Mouse (Mus musculus): ENCODE measurements around the gene Gm6525.
A peak's percentile ranks its signal among the peaks of the same experiment; 100 is the strongest.

Gene Gm6525

DNA sequence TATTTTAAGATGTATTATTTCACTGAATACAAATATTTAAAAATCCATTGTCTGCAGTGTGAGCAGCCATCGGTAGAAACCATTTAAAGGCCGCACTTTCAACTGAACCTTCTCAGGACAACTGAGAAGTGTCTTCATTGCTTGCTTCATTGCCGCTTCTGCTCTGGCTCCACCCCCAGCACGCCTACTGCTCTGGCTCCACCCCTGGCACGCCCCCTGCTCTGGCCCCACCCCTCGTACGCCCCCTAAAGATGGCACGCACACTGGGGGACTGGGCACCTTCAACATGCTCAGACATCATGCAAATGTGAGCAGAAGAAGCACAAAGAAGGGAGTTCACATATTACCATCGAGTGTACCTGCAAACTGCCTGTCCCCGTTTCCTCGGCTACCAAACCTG, 1.5 kb upstream of the Gm6525 start:
- no peak for DNase-seq

DNA sequence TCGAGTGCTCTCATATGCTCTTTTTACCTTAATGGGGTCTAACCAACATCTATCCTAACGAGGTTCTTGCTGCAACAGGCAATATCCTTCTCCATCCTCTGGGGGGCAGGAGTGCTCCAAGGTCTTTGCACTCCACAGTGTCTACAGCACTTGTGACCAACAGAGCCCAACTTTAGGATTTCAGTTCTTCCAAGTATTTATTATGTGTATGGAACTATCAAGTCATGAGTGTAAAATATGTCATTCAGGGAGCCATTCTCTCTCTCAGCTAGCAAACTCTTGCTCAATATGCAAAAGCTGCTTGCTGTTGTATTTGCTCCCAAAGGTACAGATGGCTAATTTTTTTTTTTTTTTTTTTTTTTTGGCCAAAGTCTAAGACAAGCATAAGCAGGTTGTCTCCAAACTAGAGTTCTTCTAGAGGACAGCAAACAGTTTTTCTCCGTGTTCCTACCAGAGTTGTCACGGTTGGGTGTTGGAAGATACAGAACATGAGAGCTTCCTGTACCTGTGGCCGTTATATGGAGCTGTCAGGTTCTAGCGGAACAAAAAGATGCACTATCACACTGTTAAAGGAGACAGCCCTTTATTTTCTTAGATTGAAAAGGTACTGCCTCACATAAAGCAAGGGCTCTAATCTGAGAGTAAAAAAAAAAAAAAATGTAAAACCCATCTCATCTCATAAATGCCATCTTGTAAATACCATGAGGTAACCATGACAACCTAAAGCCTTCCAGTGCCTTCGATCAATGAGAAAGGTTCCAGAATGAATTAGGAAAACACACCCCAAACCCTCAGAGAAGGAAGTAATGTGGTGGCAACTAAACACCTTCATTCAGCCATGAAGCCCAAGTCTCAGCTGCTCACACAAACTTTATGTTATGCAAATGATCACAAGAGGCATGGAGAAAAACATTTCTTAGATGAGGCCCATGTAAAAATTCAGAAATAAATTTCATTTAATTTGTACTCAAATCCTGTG, 1.7 kb downstream of the Gm6525 start:
- peak; percentile 86 for DNase-seq

DNA sequence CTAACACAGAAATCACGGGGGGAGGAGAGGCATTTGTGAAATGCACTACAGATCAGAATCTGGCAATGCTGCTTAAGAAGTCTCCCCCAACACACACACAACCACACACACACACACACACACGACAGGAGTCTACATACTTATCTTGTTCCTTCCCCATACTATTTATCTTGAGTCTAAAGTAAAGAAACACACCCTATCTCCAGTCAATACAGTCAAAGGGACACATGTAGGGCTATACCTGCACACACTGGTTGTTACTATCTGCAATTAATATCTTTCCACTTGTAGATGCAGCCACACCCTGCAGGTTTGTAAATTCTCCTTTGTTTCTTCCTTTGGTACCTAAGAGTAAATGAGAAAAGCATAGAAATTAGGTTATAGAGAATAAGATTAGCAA, 3.9 kb downstream of the Gm6525 start:
- DNase-seq, result no peak

DNA sequence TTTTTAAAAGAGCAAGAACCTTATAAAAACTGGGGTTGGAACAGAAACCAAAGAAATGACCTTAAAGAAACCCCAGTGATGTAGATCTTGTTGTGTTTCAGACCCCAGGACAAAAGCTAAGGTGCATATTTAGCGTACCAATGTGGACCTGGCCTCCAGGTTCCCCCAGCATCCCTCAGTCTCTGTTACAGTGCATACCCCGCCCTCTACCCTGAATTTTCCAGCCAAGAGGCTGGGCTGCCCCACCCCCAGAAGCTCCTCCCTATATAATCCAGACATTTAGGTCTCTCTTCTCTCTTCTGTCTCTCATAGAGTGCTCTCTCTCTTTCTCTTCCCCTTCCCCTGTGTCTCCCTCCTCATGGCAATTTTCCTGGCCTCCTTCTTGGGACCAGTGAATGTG, 6.4 kb downstream of the Gm6525 start:
- no peak for DNase-seq

DNA sequence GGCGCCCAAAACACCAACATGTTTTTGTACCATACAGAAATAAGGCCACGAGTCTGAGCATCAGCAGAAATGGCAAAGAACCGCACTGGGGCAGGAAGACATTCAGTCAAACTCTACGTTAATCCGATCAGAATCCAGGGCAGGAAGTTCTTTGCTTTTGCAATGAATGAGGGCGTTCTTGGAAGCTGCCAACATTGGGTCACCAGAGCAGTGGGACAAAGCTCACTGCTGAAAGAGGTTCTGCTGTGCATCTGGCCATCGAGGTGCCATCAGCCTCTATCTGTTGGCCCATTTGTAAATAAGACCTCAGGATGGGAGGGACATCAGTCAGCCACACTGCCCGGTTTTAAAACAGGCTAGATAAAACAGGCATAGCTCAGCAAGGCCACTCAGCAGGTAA, 7.2 kb downstream of the Gm6525 start:
- DNase-seq, result no peak

DNA sequence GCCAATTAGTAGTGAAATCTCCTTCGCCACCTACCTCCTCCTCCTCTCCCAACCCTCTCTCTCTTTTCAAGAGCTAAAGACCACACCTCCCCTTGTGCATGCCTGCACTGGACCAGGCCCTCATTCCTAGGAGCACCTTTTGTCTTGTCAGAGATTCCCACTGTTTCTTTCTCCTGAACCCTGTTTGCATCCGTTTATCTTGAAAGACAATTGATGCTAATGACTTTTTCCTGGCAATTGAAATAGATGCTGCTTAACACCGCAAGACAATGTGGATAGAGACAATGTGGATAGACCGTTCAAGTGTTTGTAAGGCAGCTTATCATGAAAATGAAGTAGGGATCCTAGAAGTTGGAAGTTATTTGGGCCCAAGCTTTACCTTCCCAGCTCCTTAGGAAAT, 7.8 kb downstream of the Gm6525 start:
- DNase-seq, result no peak

DNA sequence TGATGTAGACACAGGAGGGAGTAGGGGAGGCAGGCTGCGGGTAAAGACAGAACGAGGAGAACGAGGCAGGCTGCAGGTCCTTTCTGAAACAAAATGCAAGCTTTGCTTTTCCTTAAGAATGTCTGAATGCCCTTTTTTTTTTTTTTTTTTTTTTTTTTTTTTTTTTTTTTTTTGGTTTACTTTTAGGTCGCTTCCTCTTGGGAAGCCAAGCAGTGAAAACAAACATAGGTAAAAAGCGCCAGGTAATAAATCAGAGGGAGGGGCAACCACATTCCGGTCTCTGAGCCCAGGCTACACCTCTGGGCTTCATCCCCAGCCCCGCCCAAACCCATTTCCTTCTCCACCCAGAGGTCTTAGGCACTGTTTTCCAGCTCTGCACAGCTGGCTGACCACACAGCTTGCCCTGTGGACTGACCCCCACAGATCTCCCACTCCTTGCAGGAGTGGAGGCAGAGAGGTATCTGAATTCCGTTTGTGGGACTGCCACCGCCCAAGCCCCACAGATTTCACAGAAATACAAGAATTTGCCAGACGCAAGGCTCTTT, 15.8 kb downstream of the Gm6525 start:
- peak; percentile 38 for DNase-seq

DNA sequence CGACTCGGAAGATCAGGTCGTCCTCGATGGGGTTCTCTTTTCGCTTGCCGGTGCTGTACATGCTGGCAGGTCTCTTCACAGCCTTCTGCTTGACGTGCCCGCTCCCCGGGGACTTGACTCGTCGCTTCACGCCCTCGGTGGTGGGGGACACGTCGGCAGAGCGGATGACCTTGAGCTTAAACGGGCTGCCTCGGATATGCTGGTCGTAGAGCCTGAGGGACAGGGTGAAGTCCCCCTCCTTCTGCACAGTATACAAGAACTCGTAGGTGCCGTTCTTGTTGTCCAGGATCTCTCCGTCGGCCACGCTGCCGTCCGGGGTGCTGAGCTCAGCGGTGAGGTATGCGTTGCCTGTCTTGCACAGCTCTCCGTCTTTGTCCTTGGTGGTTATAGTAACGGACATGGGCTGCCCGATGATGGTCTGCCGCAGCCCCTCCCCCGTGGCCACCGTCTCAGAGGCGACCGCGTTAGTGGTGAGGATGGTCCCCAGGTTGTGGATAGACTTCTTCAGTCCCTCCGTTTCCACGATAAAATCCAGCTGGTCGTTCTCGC, 16.7 kb downstream of the Gm6525 start:
- DNase-seq, result peak; percentile 17

DNA sequence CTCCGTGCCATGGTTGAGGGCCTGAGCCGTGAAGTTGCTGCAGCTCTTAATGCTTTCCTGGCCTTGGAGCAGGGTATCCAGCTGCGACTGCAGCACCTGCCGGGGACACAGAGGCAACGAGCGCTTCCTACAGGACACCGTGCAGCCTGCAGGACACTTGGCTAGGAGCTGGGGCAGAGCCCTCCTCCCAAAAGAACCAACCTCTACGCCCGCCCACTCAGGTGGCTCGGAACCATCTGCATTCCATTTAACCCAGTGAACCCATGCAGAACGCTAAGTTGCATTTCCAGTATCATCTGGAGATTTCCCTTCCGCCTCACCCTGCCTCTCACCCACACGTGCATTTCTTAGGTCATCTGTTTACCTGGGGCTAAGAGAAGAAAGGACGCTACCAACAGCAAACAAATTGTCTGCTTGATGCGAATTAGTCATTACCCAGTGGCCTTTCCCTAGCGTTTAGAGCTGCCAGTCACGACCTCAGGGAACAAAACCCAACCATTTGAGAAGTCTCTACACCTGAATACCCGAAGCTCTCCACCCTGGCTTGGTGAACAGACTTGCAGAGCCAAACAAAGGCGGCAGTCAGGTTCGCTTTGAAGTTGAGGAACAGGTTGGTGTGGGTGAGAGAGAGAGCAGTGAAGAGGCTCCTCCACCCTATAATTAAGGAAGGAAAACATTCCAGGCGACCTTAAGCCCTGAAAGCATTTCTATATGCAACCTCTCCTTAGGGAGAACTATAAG, 17.4 kb downstream of the Gm6525 start:
- DNase-seq, result peak; percentile 23

DNA sequence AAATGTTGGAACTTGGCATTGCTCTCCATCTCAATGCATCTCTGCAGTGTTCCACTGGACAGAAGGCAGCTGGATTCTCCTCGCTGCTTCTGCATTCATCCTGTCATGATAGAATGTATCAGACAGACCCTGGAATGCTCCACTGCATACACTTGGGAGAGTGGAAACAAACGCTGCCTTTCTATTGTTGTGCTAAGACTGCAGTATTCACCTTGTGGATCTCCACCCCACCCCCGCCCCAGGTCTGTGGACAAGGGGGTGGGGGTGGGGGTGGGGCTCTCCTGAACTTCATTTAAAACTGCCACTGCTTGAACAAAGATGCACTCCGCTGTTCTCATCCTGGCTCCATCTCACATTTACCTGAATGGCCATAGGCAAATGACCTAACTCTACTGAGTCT, 20.0 kb downstream of the Gm6525 start:
- no peak for DNase-seq

DNA sequence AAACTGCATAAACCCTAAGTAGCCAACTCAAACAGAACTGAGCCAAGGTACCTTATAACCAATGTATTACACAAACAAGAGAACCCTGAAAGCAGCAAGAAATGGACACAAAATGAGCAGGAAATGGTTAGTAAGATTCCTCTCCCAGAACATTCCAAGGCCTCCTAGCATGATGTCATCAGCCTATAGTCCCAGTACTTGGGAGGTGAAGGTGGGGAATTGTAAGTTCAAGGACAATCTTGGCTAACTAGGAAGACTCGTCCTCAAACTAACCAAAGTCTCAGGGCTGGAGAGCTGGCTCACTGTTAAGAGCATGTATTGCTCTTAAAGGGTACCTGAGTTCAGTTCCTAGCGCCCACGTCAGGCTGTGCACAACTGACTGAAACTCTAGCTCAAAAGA, 24.3 kb downstream of the Gm6525 start:
- no peak for DNase-seq

DNA sequence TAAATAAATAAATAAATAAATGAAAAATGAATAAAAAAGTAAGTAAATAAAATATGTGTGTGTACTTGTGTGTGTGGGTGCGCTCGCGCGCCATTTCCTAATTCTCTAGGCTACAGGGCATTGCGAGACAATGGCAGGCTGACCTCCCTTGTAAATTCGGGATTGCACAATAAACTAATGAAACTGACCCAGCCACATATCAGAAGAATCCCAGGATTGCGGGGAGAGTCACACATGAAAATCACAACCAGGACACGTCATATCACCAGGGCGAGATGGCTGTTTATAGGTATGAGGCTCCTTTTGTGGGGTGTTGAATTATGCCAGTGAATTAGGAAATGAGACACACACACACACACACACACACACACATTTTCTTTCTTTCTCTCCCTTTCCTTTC, 25.6 kb downstream of the Gm6525 start:
- no peak for DNase-seq

DNA sequence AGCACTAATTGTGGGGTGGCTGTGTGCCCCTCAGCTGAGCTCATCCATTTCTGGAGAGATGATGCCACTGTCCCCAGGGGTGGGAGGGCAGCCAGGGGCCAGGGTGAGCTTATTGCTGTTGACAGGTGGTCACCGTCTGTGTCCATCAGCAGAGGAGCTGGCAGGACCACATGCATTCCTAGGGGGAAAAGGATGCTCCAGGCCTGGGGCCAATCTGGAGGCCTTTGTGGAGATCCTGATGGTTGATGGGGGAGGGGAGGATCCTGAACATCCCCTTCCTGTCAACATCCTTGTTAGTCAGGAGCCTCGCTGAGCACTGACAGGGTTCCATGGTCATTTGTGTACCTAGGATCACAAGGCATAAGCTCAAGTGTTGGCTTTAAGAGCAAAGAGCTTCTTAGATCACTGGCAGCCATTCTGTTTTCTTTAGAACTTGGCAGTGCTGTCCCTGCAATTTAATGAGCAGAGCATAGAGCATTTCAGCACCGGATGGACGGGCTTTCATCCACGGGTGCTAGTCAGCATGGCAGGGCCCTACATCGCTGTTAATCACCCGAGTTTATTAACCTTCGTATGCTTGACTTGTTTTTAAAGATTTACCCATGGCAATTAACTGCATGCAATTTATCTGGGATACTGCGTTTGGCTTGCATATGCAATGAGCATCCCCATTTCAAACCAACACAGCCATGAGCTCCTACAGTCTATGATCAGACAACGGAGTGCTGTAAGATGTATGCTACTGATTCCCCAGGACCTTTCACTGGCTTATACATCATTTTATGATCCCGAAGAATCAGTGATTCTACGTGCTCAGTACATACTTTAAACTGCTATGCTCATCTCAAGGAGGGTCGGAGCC, 26.9 kb downstream of the Gm6525 start:
- peak; percentile 12 for DNase-seq

DNA sequence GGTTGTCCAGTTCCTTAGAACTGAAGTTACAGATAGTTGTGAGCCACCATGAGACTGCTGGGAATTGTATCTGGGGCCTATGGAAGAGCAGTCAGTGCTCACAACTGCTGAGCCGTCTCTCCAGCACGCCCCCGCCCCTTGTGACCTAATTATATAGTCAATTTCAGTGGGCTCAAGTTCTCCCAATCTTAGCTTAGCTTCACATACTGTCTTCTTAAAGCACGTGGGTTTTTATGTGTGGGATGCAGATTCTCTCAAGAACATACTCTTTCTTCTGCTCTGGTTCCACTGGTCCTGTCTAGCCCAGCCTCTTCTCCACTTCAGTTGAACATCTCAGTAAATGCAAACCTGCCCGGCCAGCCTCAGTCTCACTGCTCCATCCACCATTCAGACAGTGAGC, 30.7 kb downstream of the Gm6525 start:
- DNase-seq, result no peak

DNA sequence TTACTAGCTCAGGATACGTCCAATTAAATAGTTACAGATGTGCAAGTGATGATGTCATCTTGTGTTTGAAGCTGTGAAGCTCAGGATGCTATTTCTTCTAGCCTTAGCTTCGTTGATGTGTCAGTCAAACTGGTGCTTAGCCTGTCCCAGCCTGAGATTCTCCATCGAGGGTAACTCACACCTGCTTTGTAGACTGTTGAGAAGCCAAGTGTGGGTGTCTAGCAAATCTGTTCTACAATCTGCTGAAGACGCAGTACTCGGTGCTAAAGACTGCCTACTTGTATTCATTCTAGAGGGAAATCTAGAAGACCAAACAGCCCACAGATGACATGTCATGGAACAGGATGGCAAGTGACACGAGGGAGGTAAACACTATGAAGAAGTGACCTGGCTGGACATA, 31.7 kb downstream of the Gm6525 start:
- no peak for DNase-seq

DNA sequence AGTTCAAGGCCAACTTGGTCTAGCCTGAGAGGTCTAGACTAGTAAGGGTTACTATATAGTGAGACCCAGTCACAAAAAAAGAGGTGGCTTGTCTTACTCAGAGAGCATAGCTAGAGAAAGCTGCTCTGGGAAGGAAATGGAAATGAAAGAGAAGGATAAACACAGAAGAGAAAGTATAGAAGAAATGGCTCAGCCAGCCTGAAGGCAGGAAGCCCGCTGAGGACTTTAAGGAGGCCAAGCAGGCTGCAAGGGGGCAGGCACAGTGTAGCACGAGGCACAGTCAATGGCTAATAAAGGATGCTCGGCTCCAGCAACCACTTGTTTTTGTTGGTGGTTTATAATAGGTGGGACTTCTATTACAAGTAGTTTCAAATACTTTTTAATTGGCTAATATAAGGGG, 32.2 kb downstream of the Gm6525 start:
- no peak for DNase-seq

DNA sequence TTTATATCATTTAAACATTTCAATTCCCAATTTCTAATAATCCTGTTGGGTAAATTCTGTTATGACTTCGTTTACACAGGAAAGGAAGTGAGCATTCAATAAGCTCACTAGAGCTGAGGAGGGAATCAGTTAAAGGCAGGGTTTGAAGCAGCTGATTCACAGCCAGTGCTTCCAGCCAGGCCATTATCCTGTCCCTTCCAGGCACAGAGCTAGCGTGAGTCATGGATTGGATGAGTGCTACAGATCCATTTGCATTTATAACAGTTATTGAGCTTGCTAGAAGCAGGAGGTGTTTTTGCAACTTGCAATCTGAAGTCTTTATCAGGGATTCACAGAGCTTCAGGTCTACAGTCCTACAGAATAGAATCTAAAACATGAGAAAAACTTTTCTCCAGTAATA, 33.5 kb downstream of the Gm6525 start:
- no peak for DNase-seq

DNA sequence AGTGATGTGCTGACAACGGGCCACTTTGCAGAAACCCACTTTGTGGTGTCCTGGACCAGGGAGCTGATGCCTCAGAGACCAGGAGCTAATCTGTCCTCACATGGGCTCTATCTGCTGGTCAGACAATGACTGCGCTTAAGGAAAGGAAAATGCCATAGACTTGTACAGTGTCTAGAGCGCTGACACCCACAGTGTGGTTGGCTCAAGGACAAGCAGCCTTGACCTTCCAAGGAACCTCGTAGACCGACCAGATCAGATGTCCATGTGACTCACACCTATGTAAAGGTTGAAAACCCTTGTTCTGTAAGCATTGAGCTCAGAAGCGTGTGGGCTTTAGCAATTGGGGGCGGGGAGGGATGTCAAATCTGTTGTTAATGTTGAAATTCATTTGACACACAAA, 34.6 kb downstream of the Gm6525 start:
- no peak for DNase-seq

DNA sequence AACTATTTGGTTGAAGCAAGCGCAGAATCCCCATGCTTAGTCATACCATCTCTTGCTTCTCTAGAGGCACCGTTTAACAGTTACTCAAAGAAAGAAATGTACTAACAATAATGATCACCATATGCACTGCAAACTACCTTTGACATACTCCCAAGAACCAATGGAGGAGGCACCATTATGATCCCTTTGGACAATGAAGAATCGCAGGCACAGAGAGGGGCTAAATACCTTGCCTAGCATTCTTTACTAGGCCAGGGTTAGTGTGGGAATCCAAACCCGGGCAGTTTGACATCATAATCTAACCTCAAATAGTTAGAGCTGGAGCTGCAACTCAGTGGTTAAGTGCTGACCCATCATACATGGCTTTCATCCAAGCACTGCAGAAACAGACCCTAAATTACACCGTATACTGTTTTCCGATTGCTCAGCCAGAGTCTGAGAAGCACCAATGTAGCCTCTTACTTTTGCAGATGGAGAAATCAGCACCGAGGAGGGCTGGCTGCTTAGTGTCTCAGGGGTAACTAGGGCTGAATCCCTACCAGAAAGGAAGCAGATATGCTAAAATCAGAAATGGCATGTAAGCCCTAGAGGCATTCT, 35.1 kb downstream of the Gm6525 start:
- no peak for DNase-seq

DNA sequence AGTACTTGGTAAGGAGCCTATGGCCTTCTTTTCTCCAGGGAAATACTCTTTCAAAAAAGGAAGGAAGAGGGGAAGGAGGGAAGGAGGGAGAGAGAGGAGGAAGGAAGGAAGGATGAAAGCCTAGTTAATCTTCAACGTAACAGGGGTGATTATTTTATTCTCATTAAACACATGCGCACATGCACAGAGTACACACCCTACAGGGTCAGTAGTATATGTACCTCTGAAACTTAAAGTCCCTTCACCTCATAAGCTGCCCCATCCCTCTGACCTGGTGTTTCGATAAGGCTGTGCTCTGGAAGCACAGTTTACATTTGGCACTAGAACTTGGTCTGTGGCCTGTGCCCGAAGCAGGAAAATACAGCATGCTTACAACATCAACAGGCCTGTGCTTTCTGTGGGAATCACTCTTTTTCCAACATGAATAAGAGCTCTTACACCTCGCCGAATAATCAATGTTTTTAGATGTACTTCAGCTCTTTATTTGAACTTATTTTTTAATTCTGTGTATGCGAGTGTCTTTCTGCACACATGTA, 37.5 kb downstream of the Gm6525 start:
- DNase-seq, result no peak

DNA sequence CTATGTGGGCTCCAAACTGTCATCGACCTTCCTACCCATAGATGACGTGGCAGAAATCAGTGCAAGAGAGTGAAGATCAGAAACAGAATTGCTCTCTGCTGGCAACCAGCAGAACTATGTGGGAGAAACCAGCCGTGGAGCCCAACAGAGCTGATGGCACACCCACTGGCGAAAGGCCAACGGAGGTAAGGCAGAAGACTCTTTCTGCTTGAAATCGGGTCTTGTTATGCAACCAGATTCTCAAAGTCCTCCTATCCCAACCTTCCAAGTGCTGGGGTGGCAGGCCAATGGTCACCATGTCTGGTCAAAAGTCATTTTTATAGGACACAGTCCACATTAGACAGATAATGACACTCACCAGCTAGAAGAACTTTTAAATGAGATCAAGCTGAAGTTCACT, 40.6 kb downstream of the Gm6525 start:
- peak; percentile 90 for DNase-seq

DNA sequence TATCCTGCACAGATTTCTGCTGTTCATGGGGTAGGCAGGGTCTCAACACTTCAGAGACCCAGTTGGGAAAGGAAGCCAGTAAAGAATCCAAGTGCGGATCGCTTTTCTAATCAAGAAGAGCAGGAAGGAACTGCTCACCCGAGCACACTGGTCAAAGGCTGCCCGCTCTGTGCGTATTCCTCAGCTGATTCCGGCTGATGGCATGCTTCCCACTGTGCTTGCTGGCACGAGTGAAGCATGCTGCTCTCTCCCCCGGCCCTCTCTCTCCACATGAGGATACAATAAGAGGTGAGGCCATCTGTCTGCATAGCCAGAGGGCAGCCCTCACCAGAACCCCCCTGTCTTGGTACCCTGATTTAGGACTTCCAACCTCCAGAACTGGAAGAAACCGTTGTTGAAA, 41.3 kb downstream of the Gm6525 start:
- DNase-seq, result peak; percentile 70

All from kidney, postnatal 14 days (tissue).